Mouse (Mus musculus) midbrain, embryonic 14.5 days (tissue): ENCODE data around the gene Tat. TPM values are rescaled to one million over a fixed set of nuclear protein-coding genes. Genes with fewer than 3 reads are reported as not detected.

ENCODE experiments used
- ATAC-seq: fragments of 200-750 bp; cut with Nextera tagmentation; 2 replicates; pipeline ENCODE4 v1.8.0; 2017; ENCODE audit warnings: moderate number of reproducible peaks, moderate library complexity; ENCODE audit not compliant: low FRiP score, low TSS enrichment
- DNase-seq: peaks from one replicate; pipeline ENCODE4 v3.0.0-alpha.2; 2015
- H3K27ac ChIP-seq: fragments of 300-500 bp; sonication (generic); replicated peaks from 2 replicates; pipeline ENCODE4 v1.5.1; 2014; ENCODE audit warnings: mild to moderate bottlenecking, low read depth, low read length, moderate library complexity
- H3K27me3 ChIP-seq: fragments of 300-500 bp; sonication (generic); 2 replicates; pipeline ENCODE4 v1.6.1; 2014; ENCODE audit warnings: low read length, control low read depth, mixed read lengths; ENCODE audit not compliant: control insufficient read depth, insufficient read depth
- H3K36me3 ChIP-seq: fragments of 300-500 bp; sonication (generic); 2 replicates; pipeline ENCODE4 v1.6.1; 2014; ENCODE audit warnings: low read length, control low read depth; ENCODE audit not compliant: control insufficient read depth, insufficient read depth
- H3K4me1 ChIP-seq: fragments of 300-500 bp; sonication (generic); 2 replicates; pipeline ENCODE4 v1.6.1; 2014; ENCODE audit warnings: mild to moderate bottlenecking, antibody characterized with exemption, low read length, control low read depth; ENCODE audit not compliant: control insufficient read depth, insufficient read depth
- H3K4me2 ChIP-seq: fragments of 300-500 bp; sonication (generic); 2 replicates; pipeline ENCODE4 v1.6.1; 2014; ENCODE audit warnings: mild to moderate bottlenecking, low read length, moderate library complexity
- H3K4me3 ChIP-seq: fragments of 300-500 bp; sonication (generic); replicated peaks from 2 replicates; pipeline ENCODE4 v1.5.1; 2014; ENCODE audit warnings: low read depth, low read length
- H3K9ac ChIP-seq: fragments of 300-500 bp; sonication (generic); replicated peaks from 2 replicates; pipeline ENCODE4 v1.6.1; 2014; ENCODE audit warnings: mild to moderate bottlenecking, low read length, moderate library complexity
- H3K9me3 ChIP-seq: fragments of 300-500 bp; sonication (generic); 2 replicates; pipeline ENCODE4 v1.6.1; 2016; ENCODE audit warnings: low read length, control low read depth, mixed read lengths; ENCODE audit not compliant: control insufficient read depth
- WGBS: fragments of 180-500 bp; shearing (Covaris S2); extraction: QIAGEN DNeasy Blood & Tissue Kit; methylation state at CpG from one replicate; pipeline ENCODE4 v1.1.7; 2014; 5-methylcytosine and 5-hydroxymethylcytosine counted together
- polyA plus RNA-seq: library from polyadenylated mRNA; unstranded; fragments of >200 nt; fragmentation: Nextera tagmentation; extraction: Ambion mirVana; gene quantifications from 2 replicates; pipeline ENCODE4 v1.2.1, GENCODE M21; 2014

Tat gene
- polyA plus RNA-seq, 1 experiment from 2014 or later: not detected

GRCm38 (mm10) chr8:109992166-109992565 is 1.9 kb downstream of the Tat start:
- Histone ChIP-seq H3K9me3 (no peaks in the 10 kb centered on the region), H3K9ac (no peak overlapping the region), H3K27me3 (no peaks in the 10 kb centered on the region), H3K36me3 (no peaks in the 10 kb centered on the region), H3K27ac (no peak overlapping the region), H3K4me1 (no peaks in the 10 kb centered on the region), H3K4me3 (no peak overlapping the region), H3K4me2 (no peak overlapping the region)
- WGBS: 58% methylated on average over 5 of the region's 5 CpGs
- DNase-seq (no peak), ATAC-seq (no peak)

GRCm38 (mm10) chr8:109992951-109993350 is 2.7 kb downstream of the Tat start:
- DNase-seq: no peak
- H3K9ac ChIP-seq: no peak overlapping the region
- H3K27ac ChIP-seq: no peak overlapping the region
- no peak for ATAC-seq
- no peaks in the 10 kb centered on the region for H3K9me3 ChIP-seq
- no peaks in the 10 kb centered on the region for H3K36me3 ChIP-seq
- H3K27me3 ChIP-seq: no peaks in the 10 kb centered on the region
- no peak overlapping the region for H3K4me3 ChIP-seq
- no peak overlapping the region for H3K4me2 ChIP-seq
- WGBS: 80% methylated on average over 1 of the region's 1 CpGs
- no peaks in the 10 kb centered on the region for H3K4me1 ChIP-seq

- Histone ChIP-seq H3K9ac (no peak overlapping the region), H3K27me3 (no peaks in the 10 kb centered on the region), H3K36me3 (no peaks in the 10 kb centered on the region), H3K4me2 (no peak overlapping the region), H3K9me3 (no peaks in the 10 kb centered on the region), H3K4me3 (no peak overlapping the region), H3K4me1 (no peaks in the 10 kb centered on the region), H3K27ac (no peak overlapping the region)
- DNase-seq: no peak
- 88% methylated on average over 9 of the region's 9 CpGs for WGBS
- no peak for ATAC-seq
Observed at GRCm38 (mm10) chr8:109997381-109997780, 7.1 kb downstream of the Tat start.

DNA sequence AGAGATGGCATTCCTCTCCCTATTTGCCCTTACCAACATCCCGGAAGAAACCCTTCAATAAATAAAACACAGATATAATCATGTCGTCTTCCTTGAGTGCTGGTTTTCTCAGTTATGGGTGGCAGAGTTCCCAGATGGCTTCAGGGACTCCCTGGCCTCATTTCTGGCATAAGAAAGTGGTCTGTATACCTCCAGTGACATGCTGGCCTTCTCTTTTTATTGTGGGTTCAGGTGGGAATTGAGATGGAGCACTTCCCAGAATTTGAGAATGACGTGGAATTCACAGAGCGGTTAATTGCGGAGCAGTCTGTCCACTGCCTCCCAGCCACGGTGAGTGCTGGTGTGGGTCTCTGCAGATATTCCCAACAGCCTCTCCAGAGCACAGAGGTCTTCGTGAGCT is 7.8 kb downstream of the Tat start:
- Histone ChIP-seq H3K4me3 (no peak overlapping the region), H3K27ac (no peak overlapping the region), H3K4me2 (no peak overlapping the region), H3K9ac (no peak overlapping the region), H3K4me1 (no peaks in the 10 kb centered on the region), H3K27me3 (no peaks in the 10 kb centered on the region), H3K9me3 (no peaks in the 10 kb centered on the region), H3K36me3 (no peaks in the 10 kb centered on the region)
- no peak for DNase-seq
- WGBS: 76% methylated on average over 7 of the region's 7 CpGs
- no peak for ATAC-seq

- ATAC-seq (no peak), DNase-seq (no peak)
- WGBS: 91% methylated on average over 10 of the region's 10 CpGs
- Histone ChIP-seq H3K4me3 (no peak overlapping the region), H3K4me2 (no peak overlapping the region), H3K4me1 (no peaks in the 10 kb centered on the region), H3K27me3 (no peaks in the 10 kb centered on the region), H3K9me3 (no peaks in the 10 kb centered on the region), H3K9ac (no peak overlapping the region), H3K27ac (no peak overlapping the region), H3K36me3 (no peaks in the 10 kb centered on the region)
Observed at GRCm38 (mm10) chr8:109999974-110000373, 9.7 kb downstream of the Tat start.

DNA sequence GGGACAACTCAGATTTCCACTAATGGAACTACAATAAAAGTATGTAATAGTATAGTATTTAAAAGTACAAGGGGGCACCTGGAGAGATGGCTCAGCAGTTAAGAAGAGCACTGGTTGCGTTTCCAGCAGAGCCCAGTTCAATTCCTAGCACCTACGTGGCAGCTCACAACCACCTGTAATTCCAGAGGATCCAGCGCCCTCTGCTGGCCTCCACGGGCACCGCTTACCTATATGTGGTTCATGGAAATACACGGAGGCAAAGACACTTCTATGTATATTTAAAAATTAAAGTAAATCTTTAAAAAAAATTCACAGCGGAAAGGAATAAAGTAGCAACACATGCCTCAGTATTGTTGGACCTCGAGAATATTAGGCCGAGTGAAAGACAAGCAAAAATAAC is 12.7 kb downstream of the Tat start:
- Histone ChIP-seq H3K27ac (no peak overlapping the region), H3K9me3 (no peaks in the 10 kb centered on the region), H3K4me2 (no peak overlapping the region), H3K27me3 (no peaks in the 10 kb centered on the region), H3K9ac (no peak overlapping the region), H3K36me3 (no peaks in the 10 kb centered on the region), H3K4me1 (peaks cover 5% of the 10 kb centered on the region), H3K4me3 (no peak overlapping the region)
- ATAC-seq: no peak
- peak; percentile 27 for DNase-seq
- WGBS: 33% methylated on average over 9 of the region's 9 CpGs

GRCm38 (mm10) chr8:110004300-110004699 is 14.1 kb downstream of the Tat start:
- ATAC-seq (no peak), DNase-seq (no peak)
- peaks cover 5% of the 10 kb centered on the region for H3K4me1 ChIP-seq
- no peak overlapping the region for H3K27ac ChIP-seq
- H3K4me3 ChIP-seq: no peak overlapping the region
- no peaks in the 10 kb centered on the region for H3K27me3 ChIP-seq
- no peak overlapping the region for H3K9ac ChIP-seq
- H3K4me2 ChIP-seq: no peak overlapping the region
- 85% methylated on average over 5 of the region's 5 CpGs for WGBS
- no peaks in the 10 kb centered on the region for H3K36me3 ChIP-seq
- H3K9me3 ChIP-seq: no peaks in the 10 kb centered on the region

GRCm38 (mm10) chr8:110006312-110007023 is 16.2 kb downstream of the Tat start:
- Histone ChIP-seq H3K4me2 (no peak overlapping the region), H3K27ac (peak overlapping the region; percentile 81), H3K4me3 (no peak overlapping the region), H3K9ac (no peak overlapping the region), H3K27me3 (no peaks in the 10 kb centered on the region), H3K36me3 (no peaks in the 10 kb centered on the region), H3K4me1 (peaks cover 5% of the 10 kb centered on the region), H3K9me3 (no peaks in the 10 kb centered on the region)
- no peak for ATAC-seq
- 48% methylated on average over 17 of the region's 17 CpGs for WGBS
- peak; percentile 78 for DNase-seq

GRCm38 (mm10) chr8:110008228-110008994 is 18.2 kb downstream of the Tat start:
- Histone ChIP-seq H3K36me3 (no peaks in the 10 kb centered on the region), H3K9me3 (no peaks in the 10 kb centered on the region), H3K27me3 (no peaks in the 10 kb centered on the region), H3K4me3 (no peak overlapping the region), H3K4me1 (peaks cover 5% of the 10 kb centered on the region), H3K4me2 (no peak overlapping the region), H3K27ac (no peak overlapping the region), H3K9ac (no peak overlapping the region)
- WGBS: 93% methylated on average over 26 of the region's 26 CpGs
- DNase-seq (no peak), ATAC-seq (no peak)
